Comparison of ENCODE assay signal across 30 mouse cellular contexts in genomic region chr15:38169191-38169590, GRCm38 (mm10).
DNase-seq lines count a peak whose midpoint lies in the region; ATAC-seq and TF ChIP-seq lines count a peak whose summit lies in the region.
"Had no signal": no experiment of that assay in that cellular context is flagged by ENCODE, and none has a peak within 500 bp of the region (broad histone marks: within the 10 kb centered on the region; RNA-seq: fewer than 3 reads in every experiment).

No protein-coding gene starts in this region.

- H3K27me3 ChIP-seq in heart, embryonic 14.5 days (ENCODE audit: control insufficient read depth, insufficient read depth, low read length), result peaks cover 45% of the 10 kb centered on the region
- H3K27me3 ChIP-seq in heart, adult 2 months (ENCODE audit: control insufficient read depth, insufficient read depth, low read length), result no peaks in the 10 kb centered on the region
- H3K27me3 ChIP-seq in lung, embryonic 15.5 days, result no peaks in the 10 kb centered on the region
- H3K27me3 ChIP-seq in limb, embryonic 12.5 days, result no peaks in the 10 kb centered on the region; the same call in 1 of the 2 replicates
- H3K27me3 ChIP-seq: CH12.LX; embryonic facial prominence, embryonic 13.5 days; forebrain, embryonic 15.5 days; limb, embryonic 15.5 days; liver, embryonic 13.5 days; midbrain, embryonic 15.5 days; neural tube, embryonic 15.5 days had no signal

- no peak for TF ChIP-seq CTCF in heart, adult 2 months (IDR thresholded peaks at IDR 0.05)

- DNase-seq in heart, adult 11 months, result peak; percentile 66
- no peak for DNase-seq in heart, postnatal 10 days
- no peak for DNase-seq in heart, adult 2 months
- DNase-seq in lung, postnatal 4 days, result no peak
- no peak for DNase-seq in kidney, postnatal 4 days
- DNase-seq: adrenal gland, adult 2 months; adrenal gland, postnatal 36 days; cerebellum, adult 18-20 months; cerebellum, postnatal 10 days; gastrocnemius, postnatal 25 days; kidney, adult 11 months; kidney, postnatal 14 days; liver, embryonic 13.5 days; retina, postnatal 1 day; right cerebral cortex, postnatal 14 days; thymus, postnatal 25 days had no signal

- peak overlapping the region; percentile 57 for H3K4me2 ChIP-seq in heart, embryonic 14.5 days (ENCODE audit: low read length)
- H3K4me2 ChIP-seq in lung, embryonic 15.5 days, result no peak overlapping the region
- H3K4me2 ChIP-seq in limb, embryonic 12.5 days, result no peak overlapping the region
- H3K4me2 ChIP-seq: embryonic facial prominence, embryonic 13.5 days; forebrain, embryonic 15.5 days; hindbrain, embryonic 14.5 days; limb, embryonic 15.5 days; liver, embryonic 13.5 days; midbrain, embryonic 15.5 days; neural tube, embryonic 15.5 days had no signal

- no peak overlapping the region for H3K9ac ChIP-seq in heart, embryonic 14.5 days (ENCODE audit: low read length)
- H3K9ac ChIP-seq in heart, adult 2 months (ENCODE audit: low read depth, low read length), result no peak overlapping the region
- H3K9ac ChIP-seq in lung, embryonic 15.5 days, result no peak overlapping the region
- no peak overlapping the region for H3K9ac ChIP-seq in limb, embryonic 12.5 days (replicated peaks)
- H3K9ac ChIP-seq: embryonic facial prominence, embryonic 13.5 days; forebrain, embryonic 15.5 days; hindbrain, embryonic 14.5 days; limb, embryonic 15.5 days; liver, embryonic 13.5 days; midbrain, embryonic 15.5 days; neural tube, embryonic 15.5 days had no signal

- peaks cover 24 to 44% of the 10 kb centered on the region in 2 experiments for H3K4me1 ChIP-seq in heart, embryonic 14.5 days (ENCODE audit: control insufficient read depth in 2 of 2, insufficient read depth in 2 of 2, low read length in 2 of 2)
- peaks cover 4% of the 10 kb centered on the region; the same call in 1 of the 2 replicates for H3K4me1 ChIP-seq in heart, adult 2 months (ENCODE audit: control insufficient read depth, insufficient read depth, low read length)
- H3K4me1 ChIP-seq in lung, embryonic 15.5 days, result 0 out of 2 replicates have a peak, but pooled peaks cover 7% of the 10 kb centered on the region
- peaks cover 20% of the 10 kb centered on the region for H3K4me1 ChIP-seq in limb, embryonic 12.5 days (replicated peaks)
- H3K4me1 ChIP-seq: embryonic facial prominence, embryonic 13.5 days; forebrain, embryonic 15.5 days; limb, embryonic 15.5 days; liver, embryonic 13.5 days; midbrain, embryonic 15.5 days; neural tube, embryonic 15.5 days had no signal

- no peaks in the 10 kb centered on the region for H3K79me2 ChIP-seq in heart, adult 2 months (replicated peaks; ENCODE audit: control insufficient read depth, insufficient read depth, low read length)

- no peak for ATAC-seq in heart, embryonic 14.5 days (ENCODE audit: insufficient number of reproducible peaks, insufficient read depth, low FRiP score, low read depth)
- peak; percentile 9; the same call in 1 of the 2 replicates for ATAC-seq in lung, embryonic 15.5 days (ENCODE audit: borderline replicate concordance, extremely low read depth, low FRiP score, low TSS enrichment)
- no peak for ATAC-seq in limb, embryonic 12.5 days (ENCODE audit: insufficient number of reproducible peaks, insufficient read depth, low FRiP score, low TSS enrichment, low read depth)
- ATAC-seq: activated CD4-positive, CD25-positive, alpha-beta regulatory T cell, adult 4 months; forebrain, embryonic 15.5 days; midbrain, embryonic 15.5 days had no signal

- no peak for TF ChIP-seq POLR2A in heart, adult 2 months (IDR thresholded peaks at IDR 0.05; ENCODE audit: insufficient read depth, low read depth, low read length)

- H3K36me3 ChIP-seq in heart, embryonic 14.5 days (ENCODE audit: control insufficient read depth, insufficient read depth, low read length), result no peaks in the 10 kb centered on the region
- H3K36me3 ChIP-seq in heart, adult 2 months (ENCODE audit: control insufficient read depth, insufficient read depth, low read length), result no peaks in the 10 kb centered on the region
- H3K36me3 ChIP-seq in lung, embryonic 15.5 days, result no peaks in the 10 kb centered on the region
- H3K36me3 ChIP-seq in limb, embryonic 12.5 days, result no peaks in the 10 kb centered on the region
- H3K36me3 ChIP-seq: embryonic facial prominence, embryonic 13.5 days; forebrain, embryonic 10.5 days; forebrain, embryonic 15.5 days; limb, embryonic 15.5 days; liver, embryonic 13.5 days; midbrain, embryonic 10.5 days; midbrain, embryonic 15.5 days; neural tube, embryonic 15.5 days had no signal

- 0 out of 2 replicates have a peak, but pooled peaks cover 3% of the 10 kb centered on the region for H3K9me3 ChIP-seq in heart, embryonic 14.5 days (ENCODE audit: control insufficient read depth, low read length)
- no peaks in the 10 kb centered on the region for H3K9me3 ChIP-seq in lung, embryonic 15.5 days
- H3K9me3 ChIP-seq in limb, embryonic 12.5 days, result no peaks in the 10 kb centered on the region
- H3K9me3 ChIP-seq: embryonic facial prominence, embryonic 13.5 days; forebrain, embryonic 10.5 days; forebrain, embryonic 15.5 days; limb, embryonic 15.5 days; liver, embryonic 13.5 days; midbrain, embryonic 10.5 days; midbrain, embryonic 15.5 days; neural tube, embryonic 15.5 days had no signal

- no peak for TF ChIP-seq EP300 in heart, adult 2 months (IDR thresholded peaks at IDR 0.05; ENCODE audit: insufficient read depth, low read depth, low read length)

- intact Hi-C loops in heart, postnatal 10 days (cut with DNase I), result no loop called here
- intact Hi-C loops in heart, adult 2 months (cut with DNase I), result no loop called here

- 48% methylated on average over 8 of the region's 8 CpGs for WGBS in heart, embryonic 14.5 days
- 77% methylated on average over 8 of the region's 8 CpGs for whole genome bisulfite sequencing in heart, adult 2 months
- 70% methylated on average over 8 of the region's 8 CpGs for WGBS in lung, embryonic 15.5 days
- WGBS in limb, embryonic 12.5 days, result 60% methylated on average over 8 of the region's 8 CpGs

- H3K27ac ChIP-seq in heart, embryonic 14.5 days (replicated peaks in 1 of 2; ENCODE audit: control insufficient read depth in 1 of 2, insufficient read depth in 1 of 2, low read depth in 2 of 2, low read length in 2 of 2), result peak overlapping the region; percentile 6 to 45; a peak in 2 of 4 replicates
- no peak overlapping the region for H3K27ac ChIP-seq in heart, adult 2 months
- H3K27ac ChIP-seq in lung, embryonic 15.5 days, result no peak overlapping the region
- H3K27ac ChIP-seq in limb, embryonic 12.5 days, result peak overlapping the region; percentile 59; the same call in 1 of the 2 replicates
- H3K27ac ChIP-seq: embryonic facial prominence, embryonic 13.5 days; forebrain, embryonic 10.5 days; forebrain, embryonic 15.5 days; hindbrain, embryonic 14.5 days; left cerebral cortex, adult 2 months; limb, embryonic 15.5 days; liver, embryonic 13.5 days; midbrain, embryonic 10.5 days; midbrain, embryonic 15.5 days; neural tube, embryonic 15.5 days had no signal

- peak overlapping the region in 1 of 2 experiments; percentile 6; a peak in 1 of 4 replicates for H3K4me3 ChIP-seq in heart, embryonic 14.5 days (ENCODE audit: control insufficient read depth in 1 of 2, insufficient read depth in 1 of 2, low read depth in 1 of 2, low read length in 2 of 2)
- no peak overlapping the region for H3K4me3 ChIP-seq in heart, adult 2 months
- H3K4me3 ChIP-seq in lung, embryonic 15.5 days, result no peak overlapping the region
- no peak overlapping the region for H3K4me3 ChIP-seq in limb, embryonic 12.5 days (replicated peaks)
- H3K4me3 ChIP-seq: embryonic facial prominence, embryonic 13.5 days; forebrain, embryonic 10.5 days; forebrain, embryonic 15.5 days; left cerebral cortex, adult 2 months; limb, embryonic 15.5 days; liver, embryonic 13.5 days; midbrain, embryonic 10.5 days; midbrain, embryonic 15.5 days; neural tube, embryonic 15.5 days had no signal

Comparison
In these comparisons a context has a peak if more than half of its experiments do, and no peak if none do; other contexts are left out.
1. H3K27ac ChIP-seq: peak in heart, embryonic 14.5 days (2 of 2) and limb, embryonic 12.5 days (single experiment); none in heart, adult 2 months (single experiment) and lung, embryonic 15.5 days (single experiment).